Mouse (Mus musculus) brain, embryonic 14.5 days (tissue): ENCODE data around the gene Tmem38a. TPM values are rescaled to one million over a fixed set of nuclear protein-coding genes. Genes with fewer than 3 reads are reported as not detected.
A peak's percentile ranks its signal among the peaks of the same experiment; 100 is the strongest.

Experiments
- DNase-seq: peaks from one replicate; pipeline ENCODE4 v3.0.0-alpha.2; 2011; ENCODE audit warnings: low read depth
- CTCF ChIP-seq: fragments of 200-500 bp; IDR thresholded peaks from 2 replicates; pipeline ENCODE4 v1.5.1; 2012; ENCODE audit warnings: inconsistent platforms, mild to moderate bottlenecking, moderate library complexity, borderline replicate concordance; ENCODE audit not compliant: insufficient read depth, insufficient read length; ENCODE audit errors: extremely low read depth
- POLR2A ChIP-seq: fragments of 200-500 bp; IDR thresholded peaks from 2 replicates; pipeline ENCODE4 v1.6.1; 2012; ENCODE audit warnings: mild to moderate bottlenecking, inconsistent platforms, borderline replicate concordance; ENCODE audit not compliant: poor library complexity, insufficient read depth, insufficient read length, severe bottlenecking; ENCODE audit errors: extremely low read depth
- polyA plus RNA-seq: library from polyadenylated mRNA; depleted of rRNA; stranded (reverse); fragments of >200 nt; gene quantifications from 2 replicates; pipeline ENCODE4 v1.2.3, GENCODE M21; 2012; rRNA removed

Tmem38a gene
- polyA plus RNA-seq, 1 experiment: 32.6 TPM

DNA sequence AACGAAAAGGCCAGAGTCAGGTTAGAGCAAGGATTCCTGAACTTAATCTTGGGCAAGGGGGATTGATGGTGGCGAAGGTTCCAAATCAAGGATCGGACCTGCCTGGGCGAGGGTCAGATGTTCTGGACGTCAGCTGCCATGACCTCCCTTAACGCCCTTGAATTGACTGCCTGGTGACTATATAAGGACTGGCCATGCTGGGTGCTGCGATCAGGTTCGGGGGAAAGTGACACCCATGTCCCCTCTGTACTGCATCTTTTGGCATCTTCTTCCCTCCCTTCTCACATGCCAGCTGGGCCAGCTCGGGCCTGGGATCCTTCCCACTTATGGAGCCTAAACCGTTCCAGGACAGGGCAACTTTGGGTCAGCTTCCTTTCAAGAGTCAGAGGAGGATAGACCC lies 652 bp downstream of the Tmem38a start:
- DNase-seq: no peak
- TF ChIP-seq POLR2A (no peak), CTCF (no peak)

- peak; percentile 17 for DNase-seq
- no peak for TF ChIP-seq CTCF
- TF ChIP-seq POLR2A: no peak
Observed at GRCm38 (mm10) chr8:72573450-72573849, 1.6 kb downstream of the Tmem38a start.

DNA sequence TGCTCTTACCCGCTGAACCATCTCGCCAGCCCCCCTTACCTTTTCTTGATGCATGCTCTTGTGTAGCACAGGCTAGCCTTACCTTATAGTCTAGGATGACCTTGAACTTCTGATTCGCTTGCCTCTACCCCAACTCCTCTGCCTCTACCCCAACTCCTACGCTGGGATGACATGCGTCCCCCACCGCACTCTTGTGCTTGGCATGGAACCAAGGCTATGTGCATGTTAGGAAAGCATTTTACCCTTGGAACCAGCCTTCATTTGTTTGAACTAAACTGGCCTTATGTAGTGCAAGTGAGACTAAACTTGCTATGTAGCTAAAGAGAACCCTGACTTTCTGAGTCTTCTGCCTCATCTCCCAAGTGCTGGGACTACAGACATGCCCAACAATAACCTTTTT lies 4.1 kb downstream of the Tmem38a start:
- TF ChIP-seq CTCF (no peak), POLR2A (no peak)
- no peak for DNase-seq

DNA sequence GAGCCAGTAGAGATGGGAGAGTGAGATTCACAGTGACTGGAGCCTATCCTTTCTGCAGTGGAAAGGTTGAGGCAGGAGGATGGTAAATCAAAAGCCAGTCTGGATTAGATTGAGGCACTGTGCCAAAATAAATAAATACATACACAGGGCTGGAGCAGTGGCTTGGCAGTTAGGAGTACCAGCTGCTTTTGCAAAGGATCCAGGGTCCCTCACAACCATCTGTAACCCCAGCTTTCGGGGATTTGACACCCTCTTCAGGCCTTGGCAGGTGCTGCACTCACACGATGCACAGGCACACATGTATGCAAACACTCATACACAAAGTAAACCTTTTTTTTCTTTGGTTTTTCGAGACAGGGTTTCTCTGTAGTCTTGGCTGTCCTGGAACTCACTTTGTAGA lies 5.4 kb downstream of the Tmem38a start:
- DNase-seq: no peak
- no peak for TF ChIP-seq CTCF
- TF ChIP-seq POLR2A: no peak

- no peak for DNase-seq
Observed at GRCm38 (mm10) chr8:72577941-72578340, 6.1 kb downstream of the Tmem38a start.

DNA sequence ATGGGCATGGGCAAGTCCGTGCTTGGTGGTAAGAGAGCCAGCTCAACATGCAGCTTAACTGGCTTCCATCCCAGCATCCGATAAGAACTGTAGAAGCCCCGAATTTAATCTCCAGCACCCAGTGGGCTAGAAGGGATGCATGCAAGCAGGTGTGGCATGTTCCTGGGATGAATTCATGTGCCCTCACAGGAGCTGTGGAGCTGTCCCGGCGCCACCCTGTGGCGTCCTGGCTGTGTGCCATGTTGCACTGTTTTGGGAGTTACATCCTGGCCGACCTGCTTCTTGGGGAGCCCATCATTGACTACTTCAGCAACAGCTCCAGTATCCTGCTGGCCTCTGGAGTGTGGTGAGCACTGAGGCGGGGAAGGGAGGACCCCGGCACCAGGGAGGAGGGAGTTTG lies 7.5 kb downstream of the Tmem38a start:
- DNase-seq: no peak
- TF ChIP-seq CTCF (no peak), POLR2A (no peak)

More at GRCm38 (mm10) chr8:72577941-72578340, 6.1 kb downstream of the Tmem38a start:
- TF ChIP-seq CTCF (no peak), POLR2A (no peak)

- no peak for DNase-seq
- TF ChIP-seq POLR2A (no peak), CTCF (no peak)
Observed at GRCm38 (mm10) chr8:72583056-72583771, 11.4 kb downstream of the Tmem38a start.

DNA sequence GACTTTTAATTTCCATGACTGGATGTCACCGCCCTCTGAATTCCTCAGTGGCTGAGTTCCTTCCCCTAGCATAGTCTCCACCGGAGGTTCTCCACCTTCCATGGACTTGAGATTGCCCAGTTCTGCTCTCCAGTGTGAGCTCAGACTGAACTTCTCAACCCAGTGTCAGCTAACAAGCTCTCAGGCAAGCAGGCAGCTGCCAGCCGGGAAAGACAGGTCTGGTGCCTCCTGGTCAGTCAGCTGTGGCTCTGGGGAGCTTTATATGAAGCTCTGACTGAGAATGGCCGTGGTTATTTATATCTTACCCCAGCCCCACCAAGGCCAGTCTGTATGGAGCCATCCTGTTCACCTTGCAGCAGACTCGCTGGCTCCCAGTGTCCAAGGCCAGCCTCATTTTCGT lies 12.5 kb downstream of the Tmem38a start:
- no peak for TF ChIP-seq CTCF
- TF ChIP-seq POLR2A: no peak
- DNase-seq: no peak

- TF ChIP-seq CTCF (no peak), POLR2A (no peak)
- peak; percentile 45 for DNase-seq
Observed at GRCm38 (mm10) chr8:72587806-72588205, 16.0 kb downstream of the Tmem38a start.

GRCm38 (mm10) chr8:72588865-72589264 lies 17.0 kb downstream of the Tmem38a start:
- no peak for DNase-seq
- no peak for TF ChIP-seq POLR2A
- no peak for TF ChIP-seq CTCF

- DNase-seq: no peak
- TF ChIP-seq CTCF (no peak), POLR2A (no peak)
Observed at GRCm38 (mm10) chr8:72589286-72589685, 17.4 kb downstream of the Tmem38a start.

- no peak for TF ChIP-seq POLR2A
- peak; percentile 49; the same call in 1 of the 2 replicates for TF ChIP-seq CTCF
- peak; percentile 47 for DNase-seq
Observed at GRCm38 (mm10) chr8:72590198-72590597, 18.3 kb downstream of the Tmem38a start.

Other genes with a start within 250 kb of the Tmem38a start
- gene Eps15l1, start 150.6 kb upstream of the Tmem38a start, polyA plus RNA-seq: 94.8 and 102 TPM in 2 replicates
- 0.42 and 0.43 TPM in 2 replicates for gene Calr3, start 128.2 kb upstream of the Tmem38a start, polyA plus RNA-seq
- 17.3 and 18.7 TPM in 2 replicates for gene 1700030K09Rik, start 128.2 kb upstream of the Tmem38a start, polyA plus RNA-seq
- gene Cherp, start 96.8 kb upstream of the Tmem38a start, polyA plus RNA-seq: 68.3 and 85.0 TPM in 2 replicates
- 41.3 and 43.8 TPM in 2 replicates for gene Slc35e1, start 79.4 kb upstream of the Tmem38a start, polyA plus RNA-seq
- gene Med26, start 23.8 kb upstream of the Tmem38a start, polyA plus RNA-seq: 16.5 and 18.6 TPM in 2 replicates
- gene Smim7, start 967 bp upstream of the Tmem38a start, polyA plus RNA-seq: 82.4 and 87.4 TPM in 2 replicates
- gene Nwd1, start 74.7 kb downstream of the Tmem38a start, polyA plus RNA-seq: 1.7 and 4.4 TPM in 2 replicates
- 180 and 189 TPM in 2 replicates for gene Sin3b, start 151.2 kb downstream of the Tmem38a start, polyA plus RNA-seq
- gene F2rl3, start 189.8 kb downstream of the Tmem38a start, polyA plus RNA-seq: 1.5 TPM in 2 replicates